Mouse (Mus musculus): ENCODE measurements at regions not wholly inside any gene's neighbourhood (a gene's known extent, or its start where the extent isn't known, plus 50 kb on each side); places are given as distances from the start of the nearest gene placed in this dataset.

GRCm38 (mm10) chr2:80794148-80794507 lies 177.1 kb downstream of the Nup35 start:
- Histone ChIP-seq H3K4me3 (ENCODE audit: control insufficient read depth in 1 of 2, insufficient read depth in 1 of 2, low read depth in 2 of 2, low read length in 2 of 2) (no peak overlapping the region), H3K79me2 (ENCODE audit: control insufficient read depth, insufficient read depth, low read length, poor library complexity) (no peaks in the 10 kb centered on the region), H3K9me3 (replicated peaks; ENCODE audit: insufficient read depth, low read length) (0 out of 2 replicates have a peak, but pooled peaks cover 2% of the 10 kb centered on the region), H3K27me3 (ENCODE audit: control insufficient read depth in 1 of 2, insufficient read depth in 2 of 2, low read length in 2 of 2) (no peaks in the 10 kb centered on the region), H3K27ac (ENCODE audit: control insufficient read depth, low read depth, low read length) (no peak overlapping the region), H3K36me3 (ENCODE audit: control insufficient read depth in 1 of 2, insufficient read depth in 2 of 2, low read length in 2 of 2) (no peaks in the 10 kb centered on the region), H3K9ac (ENCODE audit: control insufficient read depth, low read depth, low read length, poor library complexity, severe bottlenecking) (no peak overlapping the region), H3K4me1 (ENCODE audit: control insufficient read depth in 1 of 2, insufficient read depth in 2 of 2, low read length in 2 of 2) (no peaks in the 10 kb centered on the region)
- TF ChIP-seq GATA1 (IDR thresholded peaks at IDR 0.05; ENCODE audit: low read depth, low read length) (no peak), E2F4 (IDR thresholded peaks at IDR 0.05; ENCODE audit: borderline replicate concordance, low read depth, low read length) (no peak), USF2 (IDR thresholded peaks at IDR 0.05; ENCODE audit: borderline replicate concordance in 1 of 2, insufficient read depth in 1 of 2, low read depth in 1 of 2, low read length in 2 of 2) (no peak), RAD21 (IDR thresholded peaks at IDR 0.05; ENCODE audit: low read depth, low read length) (no peak), USF1 (IDR thresholded peaks at IDR 0.05; ENCODE audit: low read depth, low read length) (no peak), SIN3A (IDR thresholded peaks at IDR 0.05; ENCODE audit: low read length) (no peak), TBP (IDR thresholded peaks at IDR 0.05; ENCODE audit: low read depth, low read length) (no peak), BHLHE40 (IDR thresholded peaks at IDR 0.05; ENCODE audit: borderline replicate concordance, low read depth, low read length) (no peak), EP300 (IDR thresholded peaks at IDR 0.05; ENCODE audit: low read depth in 1 of 2, low read length in 2 of 2) (no peak), SMC3 (IDR thresholded peaks at IDR 0.05; ENCODE audit: low read depth, low read length) (no peak), MYC (IDR thresholded peaks at IDR 0.05; ENCODE audit: low read depth, low read length) (no peak), CHD2 (IDR thresholded peaks at IDR 0.05; ENCODE audit: low read length) (no peak), MAX (IDR thresholded peaks at IDR 0.05; ENCODE audit: low read length) (no peak), TCF12 (IDR thresholded peaks at IDR 0.05; ENCODE audit: low read depth, low read length) (no peak), HCFC1 (IDR thresholded peaks at IDR 0.05; ENCODE audit: low read depth, low read length) (no peak)
- DNase-seq (ENCODE audit: low read depth, low spot score), result no peak

- H3K9me3 ChIP-seq (replicated peaks; ENCODE audit: insufficient read depth, low read length), result no peaks in the 10 kb centered on the region
These were observed 202.2 kb downstream of the Nup35 start for GRCm38 (mm10) chr2:80819268-80819667.

More at GRCm38 (mm10) chr2:80819268-80819667, 202.2 kb downstream of the Nup35 start:
- no peak for TF ChIP-seq E2F4 (IDR thresholded peaks at IDR 0.05; ENCODE audit: borderline replicate concordance, low read depth, low read length)
- TF ChIP-seq MAFK (IDR thresholded peaks at IDR 0.05; ENCODE audit: borderline replicate concordance, low read depth, low read length), result no peak
- TF ChIP-seq MXI1 (IDR thresholded peaks at IDR 0.05; ENCODE audit: low read depth, low read length), result no peak
- TF ChIP-seq TBP (IDR thresholded peaks at IDR 0.05; ENCODE audit: low read depth, low read length), result no peak
- TF ChIP-seq GATA1 (IDR thresholded peaks at IDR 0.05; ENCODE audit: low read depth, low read length), result no peak
- TF ChIP-seq MEF2A (IDR thresholded peaks at IDR 0.05; ENCODE audit: extremely low read depth, insufficient replicate concordance, low read depth, low read length, poor library complexity, severe bottlenecking), result no peak
- Histone ChIP-seq H3K27ac (ENCODE audit: control insufficient read depth, low read depth, low read length) (no peak overlapping the region), H3K4me1 (ENCODE audit: control insufficient read depth in 1 of 2, insufficient read depth in 2 of 2, low read length in 2 of 2) (no peaks in the 10 kb centered on the region), H3K36me3 (ENCODE audit: control insufficient read depth in 1 of 2, insufficient read depth in 2 of 2, low read length in 2 of 2) (no peaks in the 10 kb centered on the region), H3K4me3 (ENCODE audit: control insufficient read depth in 1 of 2, insufficient read depth in 1 of 2, low read depth in 2 of 2, low read length in 2 of 2) (no peak overlapping the region), H3K27me3 (ENCODE audit: control insufficient read depth in 1 of 2, insufficient read depth in 2 of 2, low read length in 2 of 2) (no peaks in the 10 kb centered on the region), H3K79me2 (ENCODE audit: control insufficient read depth, insufficient read depth, low read length, poor library complexity) (no peaks in the 10 kb centered on the region), H3K9ac (ENCODE audit: control insufficient read depth, low read depth, low read length, poor library complexity, severe bottlenecking) (no peak overlapping the region)
- no peak for DNase-seq (ENCODE audit: low read depth, low spot score)
